Mouse (Mus musculus): ENCODE measurements around the gene Isca2. TPM values are rescaled to one million over a fixed set of nuclear protein-coding genes. Genes with fewer than 3 reads are reported as not detected.

Isca2 gene
- total RNA-seq, 4 experiments from 2014 or later, result 52.3 to 66.3 (median 60.8) TPM

GRCm38 (mm10) chr12:84771981-84772520 lies 1.0 kb upstream of the Isca2 start:
- DNase-seq (ENCODE audit: low spot score in 2 of 2), result no peak

GRCm38 (mm10) chr12:84773476-84773875 lies 425 bp downstream of the Isca2 start:
- no peak for DNase-seq (ENCODE audit: low spot score in 2 of 2)

GRCm38 (mm10) chr12:84774376-84774775 lies 1.3 kb downstream of the Isca2 start:
- no peak for DNase-seq (ENCODE audit: low spot score in 2 of 2)

- DNase-seq (ENCODE audit: low spot score in 2 of 2), result no peak
Observed at GRCm38 (mm10) chr12:84776229-84776628, 3.2 kb downstream of the Isca2 start.

- DNase-seq (ENCODE audit: low spot score in 2 of 2), result peak; percentile 71 to 79
Observed at GRCm38 (mm10) chr12:84784604-84785381, 11.7 kb downstream of the Isca2 start.

- DNase-seq (ENCODE audit: low spot score in 2 of 2), result no peak
Observed at GRCm38 (mm10) chr12:84786091-84786490, 13.0 kb downstream of the Isca2 start.

- no peak for DNase-seq (ENCODE audit: low spot score in 2 of 2)
Observed at GRCm38 (mm10) chr12:84790853-84791252, 17.8 kb downstream of the Isca2 start.

- no peak for DNase-seq (ENCODE audit: low spot score in 2 of 2)
Observed at GRCm38 (mm10) chr12:84792629-84793028, 19.6 kb downstream of the Isca2 start.

GRCm38 (mm10) chr12:84794647-84795046 lies 21.6 kb downstream of the Isca2 start:
- DNase-seq (ENCODE audit: low spot score in 2 of 2), result no peak

- no peak for DNase-seq (ENCODE audit: low spot score in 2 of 2)
Observed at GRCm38 (mm10) chr12:84799086-84799485, 26.0 kb downstream of the Isca2 start.

GRCm38 (mm10) chr12:84800419-84800818 lies 27.4 kb downstream of the Isca2 start:
- DNase-seq (ENCODE audit: low spot score in 2 of 2), result no peak

- no peak for DNase-seq (ENCODE audit: low spot score in 2 of 2)
Observed at GRCm38 (mm10) chr12:84801532-84802110, 28.6 kb downstream of the Isca2 start.

- no peak for DNase-seq (ENCODE audit: low spot score in 2 of 2)
Observed at GRCm38 (mm10) chr12:84802625-84803024, 29.6 kb downstream of the Isca2 start.

GRCm38 (mm10) chr12:84805228-84805842 lies 32.3 kb downstream of the Isca2 start:
- DNase-seq (ENCODE audit: low spot score in 2 of 2), result no peak

- no peak for DNase-seq (ENCODE audit: low spot score in 2 of 2)
Observed at GRCm38 (mm10) chr12:84806010-84806409, 33.0 kb downstream of the Isca2 start.

GRCm38 (mm10) chr12:84806726-84807125 lies 33.7 kb downstream of the Isca2 start:
- DNase-seq (ENCODE audit: low spot score in 2 of 2), result no peak

GRCm38 (mm10) chr12:84807351-84807750 lies 34.3 kb downstream of the Isca2 start:
- DNase-seq (ENCODE audit: low spot score in 2 of 2), result no peak

- DNase-seq (ENCODE audit: low spot score in 2 of 2), result no peak
Observed at GRCm38 (mm10) chr12:84809033-84809432, 36.0 kb downstream of the Isca2 start.

- DNase-seq (ENCODE audit: low spot score in 2 of 2), result no peak
Observed at GRCm38 (mm10) chr12:84810810-84811209, 37.8 kb downstream of the Isca2 start.

GRCm38 (mm10) chr12:84811510-84811909 lies 38.5 kb downstream of the Isca2 start:
- no peak for DNase-seq (ENCODE audit: low spot score in 2 of 2)

GRCm38 (mm10) chr12:84812004-84812403 lies 39.0 kb downstream of the Isca2 start:
- no peak for DNase-seq (ENCODE audit: low spot score in 2 of 2)

- no peak for DNase-seq (ENCODE audit: low spot score in 2 of 2)
Observed at GRCm38 (mm10) chr12:84813773-84814172, 40.7 kb downstream of the Isca2 start.

Data from left cerebral cortex, adult 8-10 months (tissue).